Mouse (Mus musculus): ENCODE results near the gene Abhd15.

Abhd15 gene

DNA sequence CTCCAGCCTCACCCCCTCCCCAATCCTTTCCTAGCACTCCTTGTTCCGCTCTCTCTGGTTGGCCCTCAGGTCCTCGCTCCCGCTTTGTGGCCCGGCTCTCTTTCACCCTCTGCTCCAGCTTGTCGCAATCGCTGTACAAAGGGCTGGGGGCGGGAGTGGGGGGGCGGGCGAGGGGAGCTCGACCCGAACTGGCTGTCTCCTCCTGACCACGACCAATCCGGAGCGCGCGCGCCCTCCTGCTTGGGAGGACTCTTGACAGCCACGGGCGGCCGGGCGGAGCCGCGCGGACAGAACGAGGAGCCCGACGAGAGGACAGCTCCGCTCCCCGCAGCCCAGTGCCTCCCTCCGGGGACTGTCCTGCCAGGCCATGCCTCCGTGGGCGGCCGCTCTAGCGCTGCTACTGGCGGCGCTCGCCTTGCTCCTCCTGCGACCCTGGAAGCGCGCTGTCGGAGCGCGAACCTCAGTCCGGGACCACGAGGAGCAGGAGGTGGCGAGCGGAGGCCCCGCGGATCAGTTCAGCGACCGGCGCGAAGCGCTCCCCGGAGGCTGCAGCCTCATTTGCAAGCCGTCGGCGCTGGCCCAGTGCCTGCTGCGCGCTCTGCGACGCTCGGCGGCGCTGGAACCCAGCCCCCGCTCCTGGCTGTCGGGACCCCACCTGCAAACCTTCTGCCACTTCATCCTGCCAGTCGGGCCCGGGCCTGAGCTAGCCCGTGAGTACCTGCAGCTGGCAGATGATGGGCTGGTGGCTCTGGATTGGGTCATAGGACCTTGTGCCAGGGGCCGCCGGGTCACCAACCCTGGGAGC is at the start of gene Abhd15:
Gene Abhd15 (plus strand): TSS at position 290 of the 805 bp plus-strand sequence.
- peak; percentile 58 to 74 for DNase-seq (ENCODE audit: low spot score in 2 of 2)

DNA sequence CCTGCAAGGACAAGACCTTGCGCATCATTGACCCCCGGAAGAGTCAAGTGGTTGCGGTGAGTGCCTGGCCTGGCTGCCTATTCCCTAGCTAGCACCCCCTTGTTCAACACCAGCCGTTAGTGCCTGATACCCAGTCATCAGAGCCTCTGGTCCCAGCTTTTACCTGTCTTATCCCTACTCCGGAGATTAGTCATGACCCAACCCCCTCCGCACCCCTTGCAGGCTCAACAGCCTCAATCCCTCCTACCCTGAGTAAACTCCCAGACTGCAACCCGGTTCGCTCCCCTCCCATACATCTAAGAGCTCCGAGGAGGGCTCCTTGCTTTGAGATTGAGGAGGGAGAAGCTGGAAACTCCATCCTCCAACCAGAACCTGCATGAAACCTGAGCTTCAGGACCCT is 48.4 kb upstream of the Abhd15 start:
- no peak for DNase-seq (ENCODE audit: low spot score in 2 of 2)

- DNase-seq (ENCODE audit: low spot score in 2 of 2): peak; percentile 50 to 73
Observed at GRCm38 (mm10) chr11:77467157-77467556, 47.8 kb upstream of the Abhd15 start.

GRCm38 (mm10) chr11:77467784-77468183 is 47.1 kb upstream of the Abhd15 start:
- peak in 1 of 2 experiments; percentile 66 for DNase-seq (ENCODE audit: low spot score in 2 of 2)

GRCm38 (mm10) chr11:77468397-77468796 is 46.5 kb upstream of the Abhd15 start:
- no peak for DNase-seq (ENCODE audit: low spot score in 2 of 2)

DNA sequence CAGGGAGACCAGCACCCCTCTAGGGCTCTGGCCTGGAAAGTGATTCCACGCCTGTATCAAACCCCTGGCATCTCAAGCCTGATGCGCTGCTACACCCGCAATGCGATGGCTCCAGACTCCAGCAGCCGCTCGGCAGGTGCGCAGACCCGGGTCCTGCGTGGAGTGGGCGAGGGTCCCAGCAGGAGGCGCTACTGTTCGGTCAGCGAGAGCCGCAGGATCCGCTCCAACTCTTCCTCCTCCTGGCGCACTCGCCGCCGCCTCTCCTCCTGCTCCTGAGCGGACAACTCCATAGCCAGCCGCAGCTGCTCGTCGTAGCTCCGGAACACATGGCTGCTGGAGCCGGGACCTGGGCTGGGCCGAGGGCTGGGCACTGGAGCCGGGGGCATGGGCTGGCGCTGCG is 43.5 kb upstream of the Abhd15 start:
- DNase-seq (ENCODE audit: low spot score in 2 of 2): no peak

DNA sequence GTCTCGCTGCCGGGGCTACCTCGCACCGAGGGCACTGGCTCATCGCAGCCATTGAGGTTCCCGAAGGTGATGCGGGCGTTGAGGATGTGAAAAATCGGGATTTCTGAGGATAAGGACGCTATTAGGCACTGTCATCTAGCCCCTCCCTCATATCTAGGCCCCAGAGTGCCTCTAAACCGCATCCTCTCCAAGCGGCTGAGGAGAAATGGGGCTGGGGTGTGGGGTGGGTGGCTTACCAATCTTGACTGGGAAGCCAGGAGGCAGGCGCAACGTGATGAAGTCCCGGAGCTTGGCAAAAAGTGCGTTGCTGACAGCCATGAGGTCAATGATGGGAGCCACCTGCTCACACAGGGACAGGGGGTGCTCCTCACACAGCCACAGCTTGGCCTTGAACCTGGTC is 42.1 kb upstream of the Abhd15 start:
- DNase-seq (ENCODE audit: low spot score in 2 of 2): no peak

GRCm38 (mm10) chr11:77476216-77476615 is 38.7 kb upstream of the Abhd15 start:
- no peak for DNase-seq (ENCODE audit: low spot score in 2 of 2)

DNA sequence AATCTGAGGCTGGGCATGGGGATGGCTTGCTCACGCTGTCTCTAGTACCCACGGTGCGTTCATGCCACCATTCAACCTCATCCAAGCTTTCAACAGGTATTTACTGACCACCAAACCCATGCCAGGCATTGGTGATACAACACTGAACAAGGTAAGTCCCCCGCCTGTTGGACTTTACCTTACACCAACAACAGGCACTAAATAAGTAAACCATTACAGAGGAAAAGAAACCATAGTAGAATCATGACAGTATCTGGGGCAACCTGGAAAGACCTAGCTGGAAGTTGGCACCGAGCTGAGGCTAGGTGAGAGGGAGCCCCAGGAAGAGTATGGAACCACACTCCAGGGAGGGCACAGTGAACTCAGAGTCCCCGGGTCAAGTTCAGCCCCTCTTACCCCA is 38.0 kb upstream of the Abhd15 start:
- no peak for DNase-seq (ENCODE audit: low spot score in 2 of 2)

GRCm38 (mm10) chr11:77483043-77483442 is 31.9 kb upstream of the Abhd15 start:
- DNase-seq (ENCODE audit: low spot score in 2 of 2): no peak

GRCm38 (mm10) chr11:77483510-77484255 is 31.2 kb upstream of the Abhd15 start:
- DNase-seq (ENCODE audit: low spot score in 2 of 2): no peak

DNA sequence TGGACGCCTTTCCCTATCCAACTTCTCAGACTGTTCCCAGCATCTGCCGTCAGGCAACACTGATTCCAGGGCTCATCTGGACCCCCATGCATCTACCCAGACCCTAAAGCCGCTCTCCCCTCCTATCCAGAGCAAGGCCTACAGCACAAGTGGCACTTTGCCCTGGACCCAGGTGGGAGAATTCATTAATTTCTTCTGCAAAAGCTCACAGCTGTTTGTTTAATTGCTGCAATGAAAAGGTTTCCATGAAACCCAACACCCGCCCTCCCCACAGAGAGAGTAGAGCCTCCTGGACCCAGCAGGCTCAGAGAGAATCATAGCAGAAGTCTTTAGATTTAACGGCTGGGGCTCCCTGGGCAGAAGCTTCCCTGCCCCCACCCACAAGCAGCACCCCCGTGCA is 29.7 kb upstream of the Abhd15 start:
- no peak for DNase-seq (ENCODE audit: low spot score in 2 of 2)

- DNase-seq (ENCODE audit: low spot score in 2 of 2): no peak
Observed at GRCm38 (mm10) chr11:77486798-77487197, 28.1 kb upstream of the Abhd15 start.

DNA sequence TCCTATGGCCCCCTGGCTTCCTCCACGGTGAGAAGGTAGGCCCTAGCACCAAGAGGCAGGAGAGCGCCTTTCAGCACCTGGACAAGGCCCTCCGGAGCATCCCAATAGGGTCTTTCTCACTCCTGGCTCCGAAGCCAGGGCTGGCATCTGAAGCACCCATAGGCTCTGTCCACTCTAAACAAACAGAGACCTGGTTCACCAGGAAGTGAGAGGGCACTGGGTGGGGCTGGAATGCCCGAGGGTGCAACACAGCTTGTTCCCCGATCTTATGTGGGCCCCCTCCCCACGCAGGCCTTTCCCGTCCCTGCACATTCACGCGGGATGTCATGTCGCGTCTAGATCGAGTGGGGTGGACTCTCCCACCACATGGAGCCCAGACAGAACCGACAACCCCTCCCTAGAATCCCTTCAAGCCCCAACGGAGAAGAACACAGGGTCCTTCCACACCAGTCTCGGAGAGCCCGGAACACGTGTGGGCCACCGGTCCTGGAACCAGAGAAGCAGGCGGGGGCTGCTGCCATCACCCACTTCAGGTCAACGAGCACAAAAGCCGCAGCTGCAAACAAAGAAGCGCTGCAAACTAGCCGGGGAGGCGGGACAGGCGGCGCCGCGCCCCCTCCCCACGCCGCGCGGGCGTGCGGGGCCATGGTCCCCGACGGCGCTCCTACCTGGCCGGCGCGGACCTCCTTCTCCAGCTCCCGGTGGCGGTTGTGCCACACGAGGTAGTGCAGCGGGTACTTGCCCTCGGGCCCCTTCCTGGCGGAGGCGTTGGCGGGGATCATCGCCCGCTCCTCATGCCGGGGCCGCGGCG is 25.9 kb upstream of the Abhd15 start:
- DNase-seq (ENCODE audit: low spot score in 2 of 2): no peak

GRCm38 (mm10) chr11:77489591-77490235 is 25.2 kb upstream of the Abhd15 start, which contains the start of gene Ankrd13b:
Gene Ankrd13b (minus strand): TSS chr11:77489678.
- peak in 1 of 2 experiments; percentile 72 for DNase-seq (ENCODE audit: low spot score in 2 of 2)

- DNase-seq (ENCODE audit: low spot score in 2 of 2): no peak
Observed at GRCm38 (mm10) chr11:77490451-77490850, 24.5 kb upstream of the Abhd15 start.

- peak in 1 of 2 experiments; percentile 84 for DNase-seq (ENCODE audit: low spot score in 2 of 2)
Observed at GRCm38 (mm10) chr11:77491123-77491501, 23.8 kb upstream of the Abhd15 start.

- DNase-seq (ENCODE audit: low spot score in 2 of 2): peak in 1 of 2 experiments; percentile 67
Observed at GRCm38 (mm10) chr11:77491502-77492291, 23.2 kb upstream of the Abhd15 start.

- DNase-seq (ENCODE audit: low spot score in 2 of 2): no peak
Observed at GRCm38 (mm10) chr11:77492311-77492871, 22.5 kb upstream of the Abhd15 start.

- DNase-seq (ENCODE audit: low spot score in 2 of 2): peak; percentile 84 to 92
Observed at GRCm38 (mm10) chr11:77492911-77493332, 22.0 kb upstream of the Abhd15 start.
